Mouse (Mus musculus): ENCODE measurements at regions not wholly inside any gene's neighbourhood (a gene's known extent, or its start where the extent isn't known, plus 50 kb on each side); places are given as distances from the start of the nearest gene placed in this dataset.

DNA sequence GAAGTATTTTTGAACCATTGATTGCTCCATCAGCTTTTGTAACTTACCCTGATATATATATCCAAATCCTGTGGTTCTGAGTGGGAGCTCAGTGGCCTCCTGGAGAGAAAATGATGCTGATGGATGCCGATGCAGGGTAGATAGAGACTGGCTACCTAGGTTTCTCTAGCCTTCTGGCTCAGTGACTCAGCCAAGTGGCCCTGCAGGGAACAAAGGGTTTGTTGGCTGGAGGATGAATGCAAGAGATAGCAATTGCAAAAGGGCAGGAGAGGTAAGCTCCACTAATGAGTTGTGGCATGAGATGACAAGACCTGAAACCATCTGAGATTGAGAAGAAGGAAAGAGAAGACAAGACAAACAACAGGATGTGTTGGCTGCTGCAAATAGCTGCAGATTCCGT, 524.6 kb upstream of the Pdzrn3 start:
- TF ChIP-seq CTCF (IDR thresholded peaks at IDR 0.05; ENCODE audit: control insufficient read depth, insufficient read depth, low read length) (no peak), POLR2A (IDR thresholded peaks at IDR 0.05; ENCODE audit: borderline replicate concordance, control insufficient read depth, low read depth, low read length) (no peak)
